Mouse (Mus musculus) right cerebral cortex, adult 18-20 months (tissue): Measurements from ENCODE around the gene Chd3.

Source experiments
- DNase-seq: peaks from one replicate; pipeline ENCODE4 v3.0.0; 2022; ENCODE audit warnings: mixed read lengths

Gene Chd3

DNA sequence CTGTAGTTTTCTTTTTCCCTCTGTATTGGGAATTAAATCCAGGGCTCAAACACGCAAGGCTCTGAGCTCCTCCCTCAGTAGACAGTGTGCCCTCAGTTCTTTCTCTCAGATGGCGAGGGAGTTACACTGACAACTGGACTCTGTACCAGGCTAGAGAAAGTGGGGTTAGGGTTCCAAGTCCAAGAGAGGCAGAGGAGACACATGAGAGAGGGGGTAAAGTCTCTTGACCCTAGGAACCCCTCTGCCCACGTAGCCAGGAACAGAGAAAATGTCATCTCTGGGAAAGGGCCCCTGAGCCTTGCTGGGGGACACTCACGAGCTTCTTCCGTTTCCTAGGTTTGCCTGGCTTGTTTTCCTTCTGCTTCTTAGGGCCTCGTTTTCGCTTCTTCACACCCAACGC lies 4.8 kb downstream of the Chd3 start:
- no peak for DNase-seq

DNA sequence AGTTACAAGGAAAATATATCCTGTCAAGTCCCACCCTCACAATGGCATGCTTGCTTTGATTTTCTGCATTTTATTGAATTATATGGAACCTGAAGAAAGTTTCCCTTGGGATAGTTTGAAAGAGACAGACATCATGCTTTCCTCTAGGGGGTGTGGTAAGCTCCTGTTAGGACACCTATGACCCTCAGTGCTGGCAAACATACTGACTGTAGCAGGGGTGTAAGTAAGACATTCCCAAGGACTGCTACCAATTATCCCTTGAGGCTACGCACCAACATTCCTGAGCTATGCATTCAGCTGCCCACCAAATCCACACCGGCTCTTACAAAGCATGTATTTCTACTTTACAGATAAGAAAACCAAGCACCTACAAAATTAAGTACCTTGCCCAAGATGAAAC lies 6.7 kb downstream of the Chd3 start:
- DNase-seq = no peak

DNA sequence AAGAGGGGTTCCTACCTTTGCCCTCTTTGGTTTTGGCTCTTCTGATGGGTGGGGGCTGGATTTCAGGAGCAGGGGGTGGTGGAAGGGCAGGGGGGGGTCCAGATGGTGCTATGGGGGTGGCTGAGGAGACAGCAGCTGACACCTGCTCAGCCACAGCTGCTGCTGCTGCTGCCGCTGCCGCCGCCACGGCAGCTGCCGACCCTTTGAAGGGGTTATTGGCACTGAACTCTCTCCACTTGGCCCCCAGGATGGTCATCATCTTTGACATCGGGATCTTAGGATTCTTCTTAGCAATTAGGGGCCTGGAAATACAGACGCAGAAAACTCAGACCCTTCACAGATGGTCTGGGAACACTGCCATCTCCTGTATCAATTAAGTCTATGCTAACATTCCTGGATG lies 7.2 kb downstream of the Chd3 start:
- no peak for DNase-seq

DNA sequence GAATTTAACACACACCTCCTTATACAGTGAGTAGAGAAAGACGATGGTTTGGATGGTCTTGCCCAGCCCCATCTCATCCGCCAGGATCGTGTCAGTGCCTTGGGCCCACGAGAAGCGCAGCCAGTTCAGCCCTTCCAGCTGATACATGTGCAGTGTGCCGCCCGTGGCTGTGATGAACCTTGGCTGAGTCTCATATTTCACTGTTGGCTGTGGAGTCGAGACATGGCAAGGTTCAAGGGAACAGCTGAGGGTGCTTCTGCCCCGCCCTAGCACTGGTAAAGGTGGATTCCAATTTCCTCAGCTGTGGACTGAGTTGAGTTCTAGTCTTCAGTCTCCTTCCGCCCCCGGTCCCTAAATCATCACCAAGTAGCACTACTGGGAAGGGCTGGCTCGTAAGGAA lies 11.5 kb downstream of the Chd3 start:
- DNase-seq = no peak

DNA sequence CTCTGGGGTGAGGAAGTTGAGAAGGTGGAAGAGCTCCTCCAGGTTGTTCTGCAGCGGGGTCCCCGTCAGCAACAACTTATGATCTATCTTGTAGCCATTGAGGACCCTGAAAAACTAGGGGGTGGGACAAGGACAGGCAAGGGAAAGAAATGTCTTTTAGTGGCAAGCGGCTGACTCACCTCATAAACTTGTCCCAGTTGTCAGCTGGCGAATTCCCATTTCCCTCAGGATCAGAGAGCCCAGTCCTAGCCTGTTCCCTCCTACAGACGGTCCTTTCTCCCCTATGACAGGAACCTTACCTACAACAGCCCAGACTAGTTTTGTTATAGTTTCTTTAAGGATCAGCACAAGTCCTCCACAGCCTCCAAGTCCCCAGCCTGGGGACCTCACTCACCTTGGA lies 12.7 kb downstream of the Chd3 start:
- DNase-seq = no peak

DNA sequence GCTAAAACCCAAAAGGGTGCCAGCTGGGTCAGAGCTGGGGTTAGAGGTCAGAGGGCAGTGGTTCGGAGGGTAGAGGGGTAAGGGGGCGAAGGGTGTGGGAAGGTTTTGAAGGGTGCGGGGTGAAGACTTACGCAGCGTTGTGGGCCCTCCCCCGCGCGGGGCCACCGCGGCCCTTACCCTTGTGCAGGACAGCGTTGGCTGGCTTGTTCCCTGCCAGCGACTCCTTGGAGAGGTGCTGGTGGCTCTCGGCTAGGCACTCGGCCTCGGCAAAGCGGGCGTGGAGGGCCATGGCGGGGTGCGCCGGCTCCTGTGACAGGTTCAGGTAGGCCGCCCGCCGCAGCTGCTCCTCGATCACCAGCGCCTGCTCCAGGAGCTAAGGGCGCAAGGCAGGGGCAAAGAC lies 22.8 kb downstream of the Chd3 start:
- DNase-seq = no peak

DNA sequence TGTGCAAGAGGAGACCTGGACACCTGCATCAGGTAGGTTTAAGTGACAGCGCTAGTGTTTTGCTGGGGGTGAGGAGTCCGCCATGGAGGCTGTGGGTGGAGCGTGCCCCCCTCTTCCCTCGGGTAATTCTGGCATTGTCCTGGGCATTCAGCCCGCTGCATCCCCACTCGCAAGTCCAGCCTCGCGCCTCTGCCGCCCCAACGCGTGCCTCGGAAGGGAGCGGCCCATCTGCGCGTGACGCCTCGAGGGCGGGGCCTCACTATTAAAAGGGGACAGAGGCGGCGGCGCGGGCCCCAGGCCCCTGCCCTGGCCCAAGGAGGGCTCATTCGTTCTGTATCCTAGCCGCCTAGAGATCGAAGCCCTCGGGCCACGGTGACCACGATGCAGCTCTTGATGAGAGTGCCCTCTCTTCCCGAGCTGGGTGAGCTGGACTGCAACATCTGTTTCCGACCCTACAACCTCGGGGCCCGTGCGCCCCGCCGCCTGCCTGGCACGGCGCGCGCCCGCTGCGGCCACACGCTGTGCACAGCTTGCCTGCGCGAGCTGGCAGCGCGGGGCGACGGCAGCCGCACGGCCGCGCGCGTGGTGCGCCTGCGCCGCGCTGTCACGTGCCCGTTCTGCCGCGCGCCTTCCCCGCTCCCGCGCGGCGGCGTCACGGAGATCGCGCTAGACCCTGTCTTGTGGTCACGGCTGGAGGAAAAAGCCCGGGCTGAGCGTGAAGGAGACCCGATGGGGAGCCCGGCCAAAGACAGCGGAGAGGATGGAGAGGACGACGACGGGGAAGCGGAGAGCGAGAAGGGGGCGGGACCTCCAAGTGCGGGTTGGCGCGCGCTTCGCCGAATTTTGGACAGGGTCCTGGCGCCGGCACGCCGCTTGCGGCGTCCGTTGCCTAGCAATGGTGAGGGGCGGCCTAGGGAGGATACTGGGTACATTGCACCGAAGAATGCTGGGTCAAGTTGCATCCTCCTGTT lies 28.8 kb downstream of the Chd3 start, which contains the start of gene Rnf227:
Rnf227 (plus strand) TSS at position 301 of the 971 bp plus-strand sequence.
- DNase-seq = peak; percentile 85

DNA sequence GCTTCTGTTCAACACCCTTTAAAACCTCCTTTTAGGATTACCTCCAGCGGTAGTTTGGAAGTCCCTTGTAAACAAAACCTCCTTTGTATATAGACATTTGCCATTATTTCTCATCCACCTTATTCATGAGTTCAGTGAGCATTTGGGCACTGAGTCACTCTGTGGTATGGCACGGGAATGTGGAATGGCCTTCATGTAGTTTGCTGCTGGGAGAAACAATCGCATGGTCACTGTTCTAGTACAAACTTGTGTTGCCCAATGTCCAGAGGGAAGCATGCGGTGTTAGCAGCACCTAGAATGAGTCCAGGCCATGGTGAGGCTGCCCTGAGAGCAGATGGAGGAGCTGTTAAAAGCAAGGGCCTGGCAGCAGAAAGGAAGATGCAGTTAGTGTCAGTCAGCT lies 34.4 kb downstream of the Chd3 start:
- DNase-seq = no peak

DNA sequence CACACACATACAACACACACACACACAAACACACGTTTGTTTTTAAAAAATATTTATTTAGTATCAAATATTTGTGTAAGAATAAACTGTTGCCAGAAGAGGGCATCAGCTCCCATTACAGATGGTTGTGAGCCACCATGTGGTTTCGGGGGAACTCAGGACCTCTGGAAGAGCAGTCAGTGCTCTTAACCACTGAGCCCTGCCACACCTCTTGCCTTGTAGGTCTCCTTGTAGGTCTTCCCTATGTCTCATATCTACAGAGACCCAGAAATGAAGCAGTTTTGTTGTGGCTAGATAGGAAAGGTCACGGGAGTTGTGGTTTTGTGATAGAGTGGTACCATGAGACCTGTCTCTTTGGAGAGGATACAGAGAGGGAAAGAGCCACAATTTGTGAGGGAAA lies 35.3 kb downstream of the Chd3 start:
- no peak for DNase-seq

DNA sequence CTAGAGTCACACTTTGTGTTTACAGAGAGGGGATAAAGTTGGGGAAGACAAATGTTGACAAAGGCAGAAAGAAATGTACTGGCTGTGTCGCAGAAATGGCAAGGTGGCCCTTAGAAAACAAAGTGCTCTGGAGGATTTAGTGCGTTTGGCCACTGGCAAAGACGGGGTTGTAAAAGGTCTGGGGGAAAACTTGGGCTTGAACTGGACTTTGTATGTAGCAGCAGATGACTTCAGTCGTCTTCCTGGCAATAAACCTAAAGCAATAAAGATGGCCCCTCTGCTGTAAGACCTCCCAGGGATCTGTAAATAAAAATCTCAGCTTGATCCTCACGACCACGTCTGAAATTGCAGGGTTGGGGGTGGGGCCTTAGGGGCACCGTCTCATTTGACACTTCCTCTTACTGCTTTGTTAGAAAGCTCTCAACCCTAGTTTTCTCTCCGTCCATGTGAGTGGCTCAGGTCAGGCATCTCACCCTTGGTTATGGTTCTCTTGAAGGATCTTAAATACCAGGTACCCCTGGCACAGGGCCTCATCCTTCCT lies 36.4 kb downstream of the Chd3 start:
- DNase-seq = no peak

DNA sequence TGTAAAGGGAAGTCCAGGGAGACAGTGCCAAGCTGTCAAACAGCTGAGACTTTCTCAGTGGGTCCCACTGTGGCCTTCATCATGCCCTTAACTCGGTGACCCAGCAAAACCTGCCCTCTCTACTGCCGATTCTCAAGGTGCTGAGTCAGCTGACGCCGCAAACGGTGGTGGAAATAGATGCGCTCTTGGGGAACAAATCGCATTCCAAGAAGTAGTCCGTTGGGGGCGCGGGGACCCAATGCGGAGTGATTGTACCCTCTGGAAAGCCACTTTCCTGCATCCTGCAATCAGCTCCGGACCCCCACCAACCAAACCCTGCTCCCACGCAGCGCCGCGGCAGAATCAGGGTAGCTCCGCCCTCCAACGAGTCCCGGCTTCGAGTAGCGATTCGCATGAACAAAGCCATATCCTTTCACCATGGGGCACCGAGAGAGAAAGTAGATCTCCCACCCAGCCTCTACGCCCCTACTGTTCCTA lies 37.2 kb downstream of the Chd3 start:
- peak; percentile 81 for DNase-seq

DNA sequence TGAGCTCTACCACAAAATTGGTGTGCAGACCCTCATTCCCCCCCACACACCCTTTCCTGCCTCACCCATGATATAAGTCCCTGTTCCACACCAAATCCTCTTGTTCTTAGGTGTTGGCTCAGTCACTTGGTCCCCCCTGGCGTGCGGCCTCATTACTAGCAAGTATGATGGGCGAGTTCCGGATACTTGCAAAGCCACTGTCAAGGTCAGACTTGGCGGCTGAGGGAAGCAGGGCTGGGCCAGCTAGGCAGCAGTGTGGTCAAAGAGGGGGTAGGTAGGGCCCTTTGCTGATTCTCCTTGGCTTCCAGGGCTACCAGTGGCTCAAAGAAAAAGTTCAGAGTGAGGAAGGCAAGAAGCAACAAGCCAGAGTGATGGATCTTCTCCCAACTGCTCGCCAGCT lies 38.1 kb downstream of the Chd3 start:
- DNase-seq = no peak

DNA sequence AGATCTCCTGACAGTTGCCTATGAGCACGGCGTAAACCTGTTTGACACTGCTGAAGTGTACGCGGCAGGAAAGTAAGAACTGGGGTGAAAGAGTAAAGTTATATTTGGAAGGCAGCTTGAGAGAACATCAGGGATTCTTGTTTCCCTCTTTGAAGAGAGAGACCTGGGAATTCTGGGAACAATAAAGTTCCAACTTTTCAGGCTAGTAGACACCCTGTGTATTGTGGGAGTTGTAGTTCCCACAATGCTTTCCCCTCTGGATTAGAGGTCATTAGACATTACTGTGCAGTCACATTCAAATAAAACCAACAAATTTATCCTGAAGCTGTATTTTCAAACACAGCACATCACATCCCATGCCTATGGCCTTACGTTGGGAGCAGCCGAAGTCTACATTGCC lies 40.7 kb downstream of the Chd3 start:
- DNase-seq = no peak

DNA sequence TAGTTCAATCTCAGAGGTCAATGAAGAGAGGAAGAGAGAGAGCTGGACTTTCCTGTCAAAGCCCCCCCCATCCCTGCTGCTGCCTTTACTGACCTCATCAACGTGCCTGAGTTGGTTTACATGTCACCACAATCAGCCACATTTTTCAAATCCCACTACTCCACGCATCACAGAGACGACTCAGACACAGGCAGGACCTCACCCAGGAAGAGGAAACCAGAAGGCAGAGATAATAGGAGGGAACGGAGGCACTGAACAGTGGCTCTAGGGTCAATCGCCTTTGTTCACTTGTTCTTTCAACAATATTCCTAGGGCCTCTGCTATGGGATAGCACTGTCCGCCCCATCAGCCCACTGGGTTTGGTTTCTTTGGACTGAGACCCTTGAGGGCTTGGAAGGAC lies 41.6 kb downstream of the Chd3 start:
- DNase-seq = no peak

DNA sequence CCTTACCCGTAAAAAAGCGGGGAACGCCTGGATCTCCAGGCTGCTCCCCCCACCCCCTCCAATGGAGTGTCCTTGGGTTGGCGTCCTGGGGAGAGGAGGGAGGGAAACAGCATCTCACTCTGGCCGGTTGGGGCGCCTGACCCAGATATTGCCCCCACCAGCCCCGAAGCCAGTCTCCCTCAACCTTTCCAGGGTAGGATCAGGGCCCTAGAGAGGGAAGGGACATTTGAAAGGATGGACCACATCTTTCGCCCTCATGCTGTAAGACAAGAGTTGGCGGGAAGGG lies 42.1 kb downstream of the Chd3 start:
- DNase-seq = no peak

DNA sequence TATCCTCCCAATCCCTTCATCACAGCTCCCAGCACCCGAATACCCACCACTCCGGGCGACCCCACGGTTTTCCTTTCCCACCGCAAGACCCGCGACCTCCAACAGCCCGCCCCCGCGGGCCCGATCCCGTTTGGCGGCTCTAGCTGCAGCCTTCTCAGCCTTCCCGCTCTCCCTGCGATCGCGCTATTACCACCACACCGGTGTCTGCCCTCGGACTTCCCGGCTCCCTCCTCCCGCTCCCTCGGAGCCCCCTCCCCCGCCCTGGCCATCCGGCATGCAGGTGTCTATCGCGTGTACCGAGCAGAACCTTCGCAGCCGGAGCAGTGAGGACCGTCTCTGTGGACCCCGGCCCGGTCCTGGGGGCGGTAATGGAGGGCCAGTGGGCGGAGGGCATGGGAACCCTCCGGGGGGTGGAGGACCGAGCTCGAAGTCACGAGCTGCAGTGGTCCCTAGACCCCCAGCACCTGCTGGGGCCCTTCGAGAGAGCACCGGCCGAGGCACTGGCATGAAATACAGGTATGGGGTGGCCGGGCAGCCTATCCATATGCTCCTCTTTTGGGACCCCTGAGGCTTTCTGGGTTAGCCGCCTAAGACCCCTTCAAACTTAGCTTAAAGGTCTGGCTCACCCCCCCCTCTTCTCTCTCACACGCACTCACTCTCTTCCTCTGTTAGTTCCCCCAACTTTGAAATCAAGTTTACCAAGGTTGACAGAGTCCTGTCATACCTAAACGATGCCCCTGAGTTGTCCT lies 42.6 kb downstream of the Chd3 start:
- no peak for DNase-seq

DNA sequence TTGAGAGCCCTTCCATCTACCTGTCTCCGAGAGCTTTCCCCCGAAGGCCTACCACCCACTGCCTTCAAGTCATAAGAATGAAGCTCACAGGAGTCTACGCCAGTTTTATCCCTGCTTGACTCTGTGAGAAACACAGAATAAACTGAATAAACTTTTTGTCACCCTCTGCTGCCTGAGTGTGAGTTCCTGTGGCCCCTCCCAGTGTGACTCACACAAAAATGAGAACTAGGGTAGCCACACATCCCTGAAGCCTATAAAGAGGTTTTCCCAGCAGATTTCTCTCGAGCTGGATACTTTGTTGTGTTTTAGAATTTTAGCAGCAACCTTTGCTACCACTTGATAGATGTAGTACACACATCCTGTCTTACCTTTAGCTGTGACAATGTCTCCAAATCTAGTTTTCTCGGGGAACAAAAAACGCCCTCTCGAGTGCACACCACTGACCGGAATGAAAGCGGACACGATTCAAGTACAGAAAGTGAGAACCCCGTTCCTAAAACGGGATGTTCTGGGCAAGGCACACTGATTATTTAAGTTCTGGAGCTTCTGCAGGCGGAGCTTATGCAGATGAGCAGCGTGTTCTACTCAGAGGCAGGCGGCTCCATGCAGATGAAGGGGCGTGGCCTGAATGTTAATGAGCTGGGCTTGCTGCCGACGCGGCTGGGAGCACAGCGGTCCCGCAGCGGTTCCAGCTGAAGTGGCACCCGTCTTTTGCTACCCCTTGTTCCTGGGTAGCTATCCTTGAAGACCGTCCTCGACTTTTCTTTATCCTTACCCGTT lies 43.4 kb downstream of the Chd3 start, which contains the start of gene Kcnab3:
Kcnab3 (plus strand) TSS at position 631 of the 780 bp plus-strand sequence.
- DNase-seq = peak; percentile 89

DNA sequence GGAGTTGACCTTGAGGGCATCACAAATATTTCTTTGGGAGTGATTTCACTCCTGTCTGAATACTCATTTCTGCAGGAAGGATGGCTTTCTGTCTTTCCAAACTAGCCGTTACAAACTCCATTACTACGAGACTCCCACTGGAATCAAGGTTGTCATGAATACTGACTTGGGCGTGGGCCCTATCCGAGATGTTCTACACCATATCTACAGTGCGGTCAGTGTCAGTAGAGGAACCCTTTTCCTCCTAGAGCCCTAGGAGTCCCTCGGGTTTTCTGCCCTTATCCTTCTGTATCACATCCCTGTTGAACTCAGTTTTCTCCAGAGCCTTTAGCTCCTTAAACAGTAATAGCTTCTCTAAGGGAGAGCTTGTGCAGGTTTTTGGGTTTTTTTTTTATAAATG lies 44.5 kb downstream of the Chd3 start:
- DNase-seq = no peak

DNA sequence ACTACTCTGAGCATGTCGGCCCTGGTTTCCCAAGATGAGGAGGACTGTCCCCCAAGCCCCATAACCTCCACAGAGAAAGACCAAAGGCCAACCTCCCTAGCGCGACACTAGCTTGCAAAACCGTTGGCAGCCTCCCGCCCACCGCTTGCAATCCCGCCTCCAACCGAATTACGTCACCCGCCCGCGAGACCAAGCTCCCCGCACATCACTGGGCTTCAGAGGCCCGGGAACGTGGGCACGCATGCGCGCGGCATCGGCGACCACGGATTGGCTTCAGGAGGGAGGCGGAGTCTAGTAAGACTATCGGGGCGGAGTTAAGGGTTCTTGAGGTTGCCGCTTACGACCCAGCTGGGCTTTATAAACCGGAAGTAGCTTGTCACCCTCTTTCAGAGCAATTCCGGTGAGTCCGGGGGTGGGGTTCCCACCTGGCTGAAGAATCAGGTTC lies 45.5 kb downstream of the Chd3 start, which contains the start of the genes Cntrob and Trappc1:
Cntrob (minus strand) TSS at position 109 of the 445 bp plus-strand sequence.
Trappc1 (plus strand) TSS at position 314 of the 445 bp plus-strand sequence.
- peak; percentile 99 for DNase-seq

DNA sequence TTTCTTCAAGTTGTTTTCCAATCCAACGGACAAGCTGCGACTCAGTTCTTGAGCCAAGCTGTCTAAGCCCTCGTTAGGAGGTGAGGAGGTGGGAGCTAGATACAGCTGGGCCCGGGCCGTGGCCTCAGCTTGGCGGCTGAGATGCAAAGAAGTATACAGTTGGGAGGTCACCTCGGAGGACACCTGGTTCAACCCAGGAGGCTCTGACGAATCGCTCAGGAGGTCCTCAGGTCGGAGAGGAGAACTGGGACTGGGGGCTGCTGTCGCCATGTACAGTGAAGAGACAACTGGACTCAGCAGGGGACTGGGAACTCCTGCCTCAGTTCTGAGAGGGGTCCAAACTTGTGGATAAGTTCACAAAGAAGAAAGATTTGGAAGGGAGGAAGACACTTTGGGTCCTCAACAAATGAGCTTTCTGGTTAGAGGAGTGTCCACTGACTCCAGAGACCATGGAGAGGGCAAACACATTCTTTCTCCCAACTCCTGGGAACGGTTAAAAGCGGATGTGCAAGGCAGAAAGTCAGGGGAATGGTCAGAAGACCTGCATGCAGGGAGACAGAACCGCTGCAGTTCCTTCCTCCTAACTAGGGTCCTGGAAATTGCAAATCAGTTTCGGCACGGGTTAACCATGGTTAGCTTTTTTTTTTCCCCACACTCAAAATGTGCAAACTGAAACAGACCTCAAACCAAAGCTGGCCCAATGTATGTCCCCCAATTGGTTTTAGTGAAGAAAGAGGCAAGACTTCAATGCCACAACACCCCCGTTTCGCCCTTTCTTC lies 46.3 kb downstream of the Chd3 start:
- DNase-seq = no peak

DNA sequence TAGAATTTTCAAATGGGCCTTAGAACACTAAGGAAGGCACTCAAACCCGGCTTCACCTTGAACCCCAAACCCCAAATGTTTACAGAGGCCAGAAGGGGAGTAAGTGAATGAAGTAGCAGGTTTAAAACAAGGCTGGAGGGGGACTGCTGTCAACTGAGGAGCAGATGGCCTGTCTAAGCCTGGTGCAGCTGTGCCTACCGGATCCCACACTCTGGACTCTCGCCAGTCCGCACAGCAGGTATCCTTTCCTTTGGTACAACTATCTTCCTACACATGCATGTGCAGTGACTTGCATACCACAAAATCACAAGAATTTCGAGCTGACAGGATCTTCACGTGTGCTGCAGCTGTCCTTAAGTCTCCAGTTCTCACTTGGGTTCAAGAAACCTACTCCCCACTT lies 47.2 kb downstream of the Chd3 start:
- DNase-seq = peak; percentile 56

DNA sequence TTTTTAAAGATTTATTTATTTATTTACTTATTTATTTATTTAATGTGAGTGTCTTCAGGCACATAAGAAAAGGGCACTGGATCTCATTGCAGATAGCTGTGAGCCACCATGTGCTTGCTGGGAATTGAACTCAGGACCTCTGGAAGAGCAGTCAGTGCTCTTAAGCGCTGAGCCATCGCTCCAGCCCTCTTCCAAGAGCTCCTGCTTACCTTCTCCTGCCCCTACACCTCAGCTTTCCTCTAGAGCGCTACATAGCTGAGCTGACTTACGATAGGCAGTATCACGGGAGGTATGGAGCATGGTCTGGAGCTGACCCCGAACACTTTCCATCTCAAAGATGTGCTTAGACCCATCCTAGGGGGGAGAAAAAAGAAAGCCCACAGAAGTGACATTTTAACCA lies 47.6 kb downstream of the Chd3 start:
- no peak for DNase-seq
